ENCODE assay signal across 12 mouse cellular contexts in the genomic region with DNA sequence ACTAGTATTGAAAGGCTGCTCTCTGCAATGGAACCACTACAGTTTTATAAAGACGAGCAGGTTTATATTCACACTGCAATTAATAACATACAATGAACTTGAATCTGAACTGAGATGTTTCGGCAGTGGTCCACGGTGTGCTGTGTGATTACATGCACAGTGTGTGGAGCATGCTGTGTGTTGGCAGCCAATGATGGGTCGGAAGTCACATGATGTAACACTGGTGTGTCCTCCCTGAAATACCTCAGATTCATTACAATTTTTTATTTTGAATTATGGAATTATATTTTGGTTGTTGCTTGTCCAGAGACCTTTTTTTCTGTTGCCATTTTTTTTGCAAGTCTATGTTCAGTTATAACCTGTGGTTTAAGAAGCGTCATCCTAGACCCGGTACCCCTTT. TPM values are rescaled to one million over a fixed set of nuclear protein-coding genes. Genes with fewer than 3 reads are reported as not detected.
"Had no signal": no experiment of that assay in that cellular context is flagged by ENCODE, and none has a peak within 500 bp of the region (broad histone marks: within the 10 kb centered on the region; RNA-seq: fewer than 3 reads in every experiment).

No protein-coding gene starts in this region.

- H3K4me3 ChIP-seq: layer of hippocampus, adult 2 months; midbrain, embryonic 10.5 days; stomach, embryonic 15.5 days had no signal

- H3K9ac ChIP-seq: stomach, embryonic 15.5 days had no signal

- H3K27me3 ChIP-seq: liver, embryonic 15.5 days; stomach, embryonic 15.5 days had no signal

- ATAC-seq: intestine, embryonic 16.5 days had no signal

- H3K9me3 ChIP-seq: liver, embryonic 15.5 days; stomach, embryonic 15.5 days had no signal

- H3K4me1 ChIP-seq: liver, embryonic 15.5 days; stomach, embryonic 15.5 days had no signal

- H3K36me3 ChIP-seq: liver, embryonic 15.5 days; midbrain, embryonic 10.5 days; stomach, embryonic 15.5 days had no signal

- H3K27ac ChIP-seq: layer of hippocampus, adult 2 months; liver, embryonic 15.5 days; midbrain, embryonic 10.5 days; stomach, embryonic 15.5 days had no signal

- DNase-seq: kidney, adult 9 months; kidney, postnatal 14 days; layer of hippocampus, adult 9-11 months; midbrain, embryonic 14.5 days had no signal

- H3K4me2 ChIP-seq: stomach, embryonic 15.5 days had no signal

RNA-seq across cellular contexts. Expression of a gene that starts 22.8 kb away (rescaled TPM):
- total RNA-seq: layer of hippocampus, adult 2 months; layer of hippocampus, postnatal 25 days; left cerebral cortex, adult 18-20 months; left cerebral cortex, postnatal 36 days had no signal
